Mouse (Mus musculus): Measurements from ENCODE around the gene Akr1b3. TPM values are rescaled to one million over a fixed set of nuclear protein-coding genes. Genes with fewer than 3 reads are reported as not detected.

Gene Akr1b3
- total RNA-seq, 2 experiments from 2014 or later: 161 to 169 TPM

- DNase-seq: no peak
Measured at GRCm38 (mm10) chr6:34331379-34331778, 14.1 kb upstream of the Akr1b3 start.

- DNase-seq: no peak
Measured at GRCm38 (mm10) chr6:34322121-34322520, 4.8 kb upstream of the Akr1b3 start.

GRCm38 (mm10) chr6:34318636-34319035, 1.4 kb upstream of the Akr1b3 start:
- no peak for DNase-seq

- DNase-seq: no peak
Measured at GRCm38 (mm10) chr6:34318172-34318571, 894 bp upstream of the Akr1b3 start.

GRCm38 (mm10) chr6:34313921-34314320, 3.4 kb downstream of the Akr1b3 start:
- peak; percentile 66 for DNase-seq

- DNase-seq: peak; percentile 21
Measured at GRCm38 (mm10) chr6:34313386-34313785, 3.9 kb downstream of the Akr1b3 start.

- DNase-seq: no peak
Measured at GRCm38 (mm10) chr6:34310023-34310595, 7.2 kb downstream of the Akr1b3 start.

- DNase-seq: no peak
Measured at GRCm38 (mm10) chr6:34309526-34309925, 7.8 kb downstream of the Akr1b3 start.

GRCm38 (mm10) chr6:34306797-34307196, 10.5 kb downstream of the Akr1b3 start:
- DNase-seq: no peak

- peak; percentile 46 for DNase-seq
Measured at GRCm38 (mm10) chr6:34304675-34305241, 12.5 kb downstream of the Akr1b3 start.

- no peak for DNase-seq
Measured at GRCm38 (mm10) chr6:34297055-34297454, 20.2 kb downstream of the Akr1b3 start.

- no peak for DNase-seq
Measured at GRCm38 (mm10) chr6:34295437-34295836, 21.8 kb downstream of the Akr1b3 start.

GRCm38 (mm10) chr6:34292882-34293487, 24.3 kb downstream of the Akr1b3 start:
- peak; percentile 59 for DNase-seq

GRCm38 (mm10) chr6:34292196-34292881, 24.9 kb downstream of the Akr1b3 start:
- no peak for DNase-seq

GRCm38 (mm10) chr6:34290681-34291080, 26.6 kb downstream of the Akr1b3 start:
- DNase-seq: no peak

- no peak for DNase-seq
Measured at GRCm38 (mm10) chr6:34290091-34290490, 27.2 kb downstream of the Akr1b3 start.

- DNase-seq: peak; percentile 75
Measured at GRCm38 (mm10) chr6:34288098-34288497, 29.2 kb downstream of the Akr1b3 start.

GRCm38 (mm10) chr6:34286841-34287240, 30.4 kb downstream of the Akr1b3 start:
- DNase-seq: no peak

- DNase-seq: no peak
Measured at GRCm38 (mm10) chr6:34278385-34278784, 38.9 kb downstream of the Akr1b3 start.

GRCm38 (mm10) chr6:34277665-34278064, 39.6 kb downstream of the Akr1b3 start:
- no peak for DNase-seq

GRCm38 (mm10) chr6:34274346-34274745, 42.9 kb downstream of the Akr1b3 start:
- DNase-seq: peak; percentile 19

GRCm38 (mm10) chr6:34273073-34273472, 44.2 kb downstream of the Akr1b3 start:
- DNase-seq: no peak

GRCm38 (mm10) chr6:34272462-34272861, 44.8 kb downstream of the Akr1b3 start:
- no peak for DNase-seq
